Mouse (Mus musculus) spleen, adult 2 months (tissue): ENCODE data around the gene Klc2. TPM values are rescaled to one million over a fixed set of nuclear protein-coding genes. Genes with fewer than 3 reads are reported as not detected.
"Not testable (repeated sequence)": the region's sequence is repeated elsewhere in the genome, so short reads cannot be mapped to it uniquely, and the experiment has no call there.

Experiments
- DNase-seq, 2 experiments: peaks; one replicate each; pipeline versions ENCODE4 v3.0.0 to v3.0.0-alpha.2; 2012 to 2021; ENCODE audit warnings: low spot score in 2 of 2, low read depth in 1 of 2
- H3K27ac ChIP-seq: fragments of 200-500 bp; 2 replicates; pipeline ENCODE4 v1.5.1; 2012; ENCODE audit warnings: low read length, inconsistent platforms; ENCODE audit not compliant: insufficient read depth
- H3K27me3 ChIP-seq: fragments of 200-500 bp; 2 replicates; pipeline ENCODE4 v1.6.1; 2012; ENCODE audit warnings: mild to moderate bottlenecking, moderate library complexity, low read length, inconsistent platforms; ENCODE audit not compliant: control insufficient read depth, insufficient read depth
- H3K36me3 ChIP-seq: fragments of 200-500 bp; 2 replicates; pipeline ENCODE4 v1.6.1; 2012; ENCODE audit warnings: mild to moderate bottlenecking, low read length, inconsistent platforms; ENCODE audit not compliant: control insufficient read depth, insufficient read depth
- H3K4me1 ChIP-seq: fragments of 200-500 bp; 2 replicates; pipeline ENCODE4 v1.6.1; 2011; ENCODE audit warnings: inconsistent platforms; ENCODE audit not compliant: control insufficient read depth, insufficient read depth, insufficient read length
- H3K4me3 ChIP-seq: fragments of 200-500 bp; 2 replicates; pipeline ENCODE4 v1.5.1; 2011; ENCODE audit warnings: mild to moderate bottlenecking, inconsistent platforms; ENCODE audit not compliant: insufficient read depth, insufficient read length; ENCODE audit errors: extremely low read depth
- CTCF ChIP-seq: fragments of 200-500 bp; IDR thresholded peaks from 2 replicates; pipeline ENCODE4 v1.5.1; 2011; ENCODE audit warnings: mild to moderate bottlenecking, inconsistent platforms; ENCODE audit not compliant: insufficient read depth, insufficient read length, insufficient replicate concordance; ENCODE audit errors: extremely low read depth
- POLR2A ChIP-seq: fragments of 200-500 bp; IDR thresholded peaks from 2 replicates; pipeline ENCODE4 v1.6.1; 2011; ENCODE audit warnings: low read depth, low read length, inconsistent platforms
- WGBS: fragments of 180-500 bp; shearing (Covaris S2); methylation state at CpG from one replicate; pipeline ENCODE4 v1.1.7; 2018; 5-methylcytosine and 5-hydroxymethylcytosine counted together
- polyA plus RNA-seq: library from polyadenylated mRNA; depleted of rRNA; stranded (reverse); fragments of >200 nt; gene quantifications from 2 replicates; pipeline ENCODE4 v1.2.3, GENCODE M21; 2012

Klc2 gene
- polyA plus RNA-seq, 1 experiment: 26.8 TPM

GRCm38 (mm10) chr19:5094243-5094632 is 24.1 kb downstream of the Klc2 start:
- peaks cover 7% of the 10 kb centered on the region for H3K36me3 ChIP-seq
- WGBS: 1% methylated on average over 21 of the region's 21 CpGs
- peaks cover 8% of the 10 kb centered on the region for H3K4me1 ChIP-seq

GRCm38 (mm10) chr19:5093481-5094242 is 24.7 kb downstream of the Klc2 start:
- peaks cover 7% of the 10 kb centered on the region for H3K36me3 ChIP-seq
- H3K27me3 ChIP-seq: peaks cover 4% of the 10 kb centered on the region
- no peak overlapping the region for H3K27ac ChIP-seq
- TF ChIP-seq POLR2A (no peak), CTCF (no peak)
- WGBS: 79% methylated on average over 12 of the region's 12 CpGs
- no peak overlapping the region for H3K4me3 ChIP-seq
- peaks cover 7% of the 10 kb centered on the region for H3K4me1 ChIP-seq
- no peak for DNase-seq

More at GRCm38 (mm10) chr19:5094243-5094632, 24.1 kb downstream of the Klc2 start:
- peak; percentile 58 to 82 for DNase-seq
- Histone ChIP-seq H3K27me3 (peaks cover 4% of the 10 kb centered on the region), H3K4me3 (no peak overlapping the region), H3K27ac (no peak overlapping the region)
- TF ChIP-seq POLR2A (no peak), CTCF (peak; percentile 95)

- no peak for DNase-seq
Observed at GRCm38 (mm10) chr19:5092083-5092482, 26.3 kb downstream of the Klc2 start.

GRCm38 (mm10) chr19:5089324-5089723 is 29.0 kb downstream of the Klc2 start:
- Histone ChIP-seq H3K36me3 (peaks cover 7% of the 10 kb centered on the region), H3K27me3 (peaks cover 10% of the 10 kb centered on the region), H3K27ac (no peak overlapping the region), H3K4me1 (peaks cover 10% of the 10 kb centered on the region), H3K4me3 (no peak overlapping the region)
- no peak for TF ChIP-seq CTCF
- TF ChIP-seq POLR2A: no peak
- DNase-seq: no peak
- 92% methylated on average over 4 of the region's 4 CpGs for WGBS

More at GRCm38 (mm10) chr19:5092083-5092482, 26.3 kb downstream of the Klc2 start:
- TF ChIP-seq CTCF: no peak
- no peak for TF ChIP-seq POLR2A
- no peaks in the 10 kb centered on the region for H3K27me3 ChIP-seq
- peaks cover 4% of the 10 kb centered on the region; the same call in 1 of the 2 replicates for H3K4me1 ChIP-seq
- no peak overlapping the region for H3K27ac ChIP-seq
- H3K4me3 ChIP-seq: no peak overlapping the region
- WGBS: 96% methylated on average over 10 of the region's 10 CpGs
- H3K36me3 ChIP-seq: peaks cover 7% of the 10 kb centered on the region

- H3K4me3 ChIP-seq: peak within 1 kb of the TSS; percentile 89
- under 1% methylated on average over 58 of the region's 58 CpGs for WGBS
- peaks cover 10% of the 10 kb centered on the region for H3K27me3 ChIP-seq
- peak within 1 kb of the TSS; percentile 72 for H3K27ac ChIP-seq
- peaks cover 7% of the 10 kb centered on the region for H3K36me3 ChIP-seq
- peaks cover 10% of the 10 kb centered on the region for H3K4me1 ChIP-seq
- peak; percentile 90 to 99 for DNase-seq
- TF ChIP-seq CTCF (no peak), POLR2A (peak; percentile 65; the same call in 1 of the 2 replicates)
Observed at GRCm38 (mm10) chr19:5087884-5088728, 30.3 kb downstream of the Klc2 start, which contains the start of gene Yif1a. Gene Yif1a, plus strand, starts transcription at chr19:5088538.

- DNase-seq, H3K4me3 ChIP-seq, H3K36me3 ChIP-seq, H3K27ac ChIP-seq, H3K4me1 ChIP-seq: not testable (repeated sequence)
- H3K27me3 ChIP-seq: peaks cover 12% of the 10 kb centered on the region
- WGBS: 53% methylated on average over 4 of the region's 4 CpGs
Observed at GRCm38 (mm10) chr19:5086533-5086932, 31.8 kb downstream of the Klc2 start.
